Mouse (Mus musculus): ENCODE measurements around the gene Lrba.

Lrba gene

DNA sequence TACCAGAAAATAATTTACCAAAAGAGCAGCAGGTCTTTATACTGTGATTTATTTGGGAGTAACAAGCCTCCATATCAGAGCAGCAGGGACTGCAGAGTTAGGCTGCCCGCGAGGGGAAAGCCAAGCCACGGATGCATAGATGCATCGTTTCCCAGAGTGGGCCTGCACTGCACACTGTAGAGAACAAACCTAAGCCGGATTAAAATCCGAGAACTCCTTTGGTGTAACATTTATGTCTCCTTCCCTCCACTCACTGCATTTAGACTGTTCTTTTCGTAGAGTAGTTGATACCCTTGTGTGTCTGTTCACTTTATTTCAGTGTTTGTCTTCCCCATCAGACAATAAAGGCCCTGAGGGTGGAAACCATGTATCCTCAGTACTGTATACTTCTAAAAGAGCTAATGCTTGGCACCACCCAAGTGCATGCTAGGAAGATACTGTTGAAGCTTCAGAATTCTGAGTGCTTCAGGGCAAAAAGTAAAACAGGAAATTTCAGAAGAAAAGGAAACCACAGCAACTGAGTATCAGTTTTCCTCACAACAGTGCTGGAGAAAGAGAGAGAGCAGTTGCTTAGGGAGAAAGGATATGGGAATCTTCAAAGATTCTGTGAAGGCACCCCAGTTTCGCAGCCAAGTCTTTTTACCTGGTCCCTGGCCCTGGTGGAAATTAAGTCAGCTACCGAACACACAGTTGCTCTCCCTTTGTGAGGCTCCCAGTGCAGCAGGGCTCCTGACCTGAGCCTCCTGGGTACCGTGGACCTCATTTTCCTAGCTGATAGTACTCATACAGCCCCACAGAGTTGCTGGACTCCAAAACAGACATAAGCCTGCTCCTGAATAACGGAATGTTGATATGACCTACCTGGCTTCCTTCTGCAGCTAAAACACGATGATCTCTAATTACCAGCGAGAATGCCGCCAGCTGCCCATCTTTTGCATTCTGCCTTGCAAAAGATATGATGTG lies 530.4 kb downstream of the Lrba start:
- no peak for DNase-seq (ENCODE audit: low spot score in 2 of 2)

DNA sequence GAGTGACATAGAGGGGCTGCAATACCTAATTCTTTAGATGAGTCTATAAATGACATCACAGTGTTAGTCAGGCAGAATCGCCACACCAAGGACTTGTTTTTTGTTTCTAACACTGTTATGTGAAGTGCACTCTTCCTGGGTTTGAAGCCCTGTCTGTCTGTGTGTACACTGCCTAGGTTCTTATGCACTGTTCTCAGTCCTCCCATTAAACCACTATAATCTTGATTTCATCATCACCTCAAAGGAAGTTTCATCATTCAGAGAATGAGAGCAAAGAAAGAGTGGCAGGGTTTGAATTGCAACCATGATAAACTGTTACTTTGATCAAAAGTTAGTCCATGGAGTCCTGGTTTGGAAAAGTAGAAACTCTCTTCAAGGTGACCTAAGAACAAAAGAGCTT lies 532.1 kb downstream of the Lrba start:
- DNase-seq (ENCODE audit: low spot score in 2 of 2) = no peak

DNA sequence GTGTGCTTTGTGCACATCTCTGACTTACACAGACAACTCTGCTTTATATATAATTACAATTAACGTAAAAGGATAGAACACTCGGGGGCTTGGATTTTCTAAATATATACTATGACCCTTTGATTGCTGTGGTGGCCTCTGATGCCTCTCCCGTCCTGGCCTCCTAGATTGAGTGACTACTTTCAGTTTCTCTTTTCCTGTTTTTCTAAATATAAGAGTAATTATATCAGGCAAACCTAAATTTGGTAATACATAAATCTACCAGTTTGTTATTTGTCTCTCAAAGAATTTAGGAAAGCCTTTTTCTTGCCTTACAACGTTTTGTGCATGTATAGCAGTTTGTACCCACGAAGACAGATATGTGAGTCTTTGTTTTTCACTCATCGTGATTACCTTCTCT lies 534.2 kb downstream of the Lrba start:
- no peak for DNase-seq (ENCODE audit: low spot score in 2 of 2)

DNA sequence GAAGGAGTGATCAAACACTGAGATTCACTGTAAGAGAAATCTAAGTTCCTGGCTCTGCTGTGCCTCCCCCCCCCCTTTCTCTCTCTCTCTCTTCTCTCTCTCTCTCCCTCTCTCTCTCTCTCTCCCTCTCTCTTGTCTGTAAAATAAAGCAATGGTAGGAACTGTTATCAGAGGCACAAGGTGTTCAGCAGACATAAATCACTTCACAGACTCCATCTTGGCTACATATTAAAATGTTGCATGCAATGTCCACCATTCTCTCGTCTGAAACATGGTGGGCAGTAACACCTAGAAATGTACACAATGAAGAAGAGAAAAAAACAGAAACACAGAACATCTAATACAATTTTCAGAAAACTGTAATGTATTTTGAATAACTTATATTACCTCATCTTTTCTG lies 534.9 kb downstream of the Lrba start:
- DNase-seq (ENCODE audit: low spot score in 2 of 2) = no peak

DNA sequence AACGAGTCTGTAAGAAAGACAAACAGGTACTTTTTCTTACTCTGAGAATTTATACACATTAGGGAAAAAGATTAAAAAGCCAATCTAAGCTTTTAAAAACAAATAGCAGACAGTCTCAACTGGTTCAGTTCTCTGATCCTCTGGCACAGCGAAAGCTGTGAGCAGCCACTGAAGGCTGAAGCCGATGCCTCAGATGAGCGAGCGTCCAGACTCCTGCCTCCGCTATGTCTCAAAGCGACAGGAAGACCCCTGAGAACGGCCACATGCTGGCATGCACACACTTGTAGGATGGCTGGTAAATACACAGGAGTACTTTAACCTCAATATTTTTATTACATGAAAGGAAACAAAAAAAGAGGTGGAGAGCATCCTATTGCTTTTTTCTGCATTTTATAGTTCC lies 535.4 kb downstream of the Lrba start:
- no peak for DNase-seq (ENCODE audit: low spot score in 2 of 2)

DNA sequence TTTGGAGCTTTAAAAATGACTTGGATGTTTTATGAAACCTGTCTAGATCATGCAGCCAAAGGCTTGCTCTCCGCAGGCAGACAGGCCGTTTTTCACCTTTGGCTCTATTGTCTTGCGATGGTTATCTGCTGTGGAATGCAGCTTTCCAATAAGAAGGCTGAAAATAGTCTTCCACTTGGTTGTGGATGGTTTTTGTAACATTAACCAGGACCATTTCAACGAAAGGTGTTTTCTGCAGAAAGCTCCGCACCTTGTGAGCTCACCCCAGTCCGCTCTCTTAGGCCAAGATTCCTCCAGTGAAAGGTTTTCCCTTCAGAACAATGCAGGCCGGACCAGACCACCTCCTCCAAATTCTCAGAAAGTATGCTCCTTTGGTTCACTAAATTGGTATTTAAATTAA lies 536.0 kb downstream of the Lrba start:
- DNase-seq (ENCODE audit: low spot score in 2 of 2) = no peak

DNA sequence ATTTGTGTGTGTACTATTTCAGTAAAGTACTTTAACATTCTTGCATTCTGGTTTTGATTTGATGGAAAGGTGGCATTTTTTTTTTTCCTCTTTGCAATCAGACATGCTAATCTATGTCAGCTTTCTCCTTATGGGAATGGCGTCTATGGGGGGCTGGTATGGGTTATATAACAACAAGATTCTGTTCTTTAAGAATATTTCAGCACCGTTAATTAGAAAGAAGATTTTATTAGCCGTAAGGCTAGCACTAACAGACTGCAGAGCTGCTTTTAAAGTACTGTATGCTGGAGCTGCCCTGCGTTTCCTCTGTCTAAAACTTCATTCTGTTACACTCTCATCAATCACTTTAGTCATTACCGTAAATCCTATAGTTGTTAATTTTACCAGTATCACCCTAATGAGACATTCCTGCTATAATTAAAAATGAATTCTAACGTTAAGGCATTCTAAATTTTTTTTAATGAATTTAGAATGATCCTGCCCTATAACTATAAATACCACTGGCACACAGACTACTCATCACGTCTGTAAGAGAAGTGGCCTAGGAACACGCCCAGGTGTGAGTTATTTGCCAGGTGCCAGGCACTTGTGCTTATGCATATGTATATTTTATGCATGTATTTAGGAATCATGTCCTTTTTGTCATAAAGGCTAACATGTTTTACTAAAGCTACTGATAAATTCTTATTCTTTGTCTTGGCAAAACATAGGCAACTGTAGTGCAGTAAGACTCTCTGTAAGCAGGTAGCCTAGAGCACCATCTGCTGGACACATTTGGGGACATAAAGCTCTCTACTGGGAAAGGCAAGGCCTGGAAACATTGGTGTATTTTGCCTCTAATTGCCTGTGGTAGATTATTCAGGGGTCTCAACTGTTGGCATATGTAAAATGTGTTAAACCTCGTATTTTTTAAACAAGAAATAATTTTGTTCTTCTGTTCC lies 536.9 kb downstream of the Lrba start:
- DNase-seq (ENCODE audit: low spot score in 2 of 2) = peak; percentile 38 to 39

DNA sequence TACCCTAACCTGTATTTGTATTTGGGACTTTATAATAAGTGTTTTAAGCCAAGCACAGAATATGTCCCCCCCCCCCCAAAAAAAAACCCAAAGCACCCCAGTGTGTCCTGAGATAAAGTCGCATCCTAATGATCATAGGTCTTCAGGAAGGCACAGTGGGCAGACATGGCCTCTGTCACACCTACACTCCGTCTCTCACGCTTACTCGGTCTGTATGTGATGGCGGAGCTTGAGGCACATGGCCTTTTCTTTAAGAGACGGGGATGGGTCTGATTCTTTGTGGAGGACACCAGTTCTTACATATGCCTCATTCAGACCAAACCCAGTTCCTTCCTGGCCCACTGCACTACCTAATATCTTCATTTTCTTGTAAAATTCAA lies 537.5 kb downstream of the Lrba start:
- no peak for DNase-seq (ENCODE audit: low spot score in 2 of 2)

DNA sequence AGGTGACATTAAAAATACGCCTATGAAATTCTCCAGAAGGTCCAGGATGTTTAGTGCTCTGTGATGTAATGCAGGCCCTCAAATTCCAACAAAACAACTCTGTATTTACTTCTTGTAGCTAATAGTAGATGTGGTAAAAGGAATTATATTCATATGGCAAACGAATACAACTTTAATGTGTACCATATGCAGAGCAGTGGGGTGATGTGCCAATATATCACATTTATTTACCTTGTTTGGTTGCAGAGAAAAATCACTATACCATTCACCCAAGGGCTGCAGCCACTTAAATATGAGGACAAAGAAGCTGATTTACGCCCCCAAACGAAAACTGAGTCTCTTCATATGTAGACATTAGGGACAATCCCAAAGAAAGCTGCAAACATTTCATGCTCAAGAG lies 538.0 kb downstream of the Lrba start:
- no peak for DNase-seq (ENCODE audit: low spot score in 2 of 2)

DNA sequence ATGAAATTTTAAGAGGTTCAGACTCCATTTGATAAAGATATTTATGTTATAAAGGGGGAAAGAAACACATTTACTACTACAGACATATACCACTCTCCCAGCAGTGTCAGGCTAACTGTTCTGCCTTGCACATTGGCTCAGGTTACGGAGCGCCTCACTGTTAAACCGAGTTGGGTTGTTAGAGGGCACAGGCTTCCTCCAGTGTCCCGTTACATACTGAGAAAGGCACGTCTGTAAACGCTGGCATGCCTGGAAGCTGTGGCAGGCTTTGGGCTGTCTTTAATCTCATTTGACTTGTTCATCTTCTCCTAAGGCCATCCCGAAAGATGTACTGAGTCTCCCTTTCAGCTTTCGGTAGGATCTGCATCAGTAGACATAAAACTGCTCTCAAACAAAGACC lies 544.1 kb downstream of the Lrba start:
- no peak for DNase-seq (ENCODE audit: low spot score in 2 of 2)

DNA sequence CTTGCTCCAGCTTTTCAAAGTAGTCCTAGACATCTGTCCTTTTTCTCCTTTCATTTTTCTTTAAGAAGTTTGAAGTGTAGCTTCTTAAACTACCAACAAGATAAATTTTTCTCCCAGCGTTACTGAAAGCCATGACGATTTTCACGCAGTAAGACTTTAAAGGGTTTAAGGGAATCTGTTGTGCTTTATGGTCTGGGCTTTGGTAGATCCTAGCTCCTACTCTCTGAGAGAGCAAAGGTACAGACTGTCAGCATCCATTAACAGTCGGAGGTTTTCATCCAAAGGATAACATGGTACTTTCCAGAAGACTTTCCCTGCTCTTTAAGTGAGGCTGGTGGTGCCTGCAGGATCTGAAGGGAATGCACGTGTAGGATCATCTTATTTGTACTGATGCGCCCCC lies 544.5 kb downstream of the Lrba start:
- DNase-seq (ENCODE audit: low spot score in 2 of 2) = no peak

DNA sequence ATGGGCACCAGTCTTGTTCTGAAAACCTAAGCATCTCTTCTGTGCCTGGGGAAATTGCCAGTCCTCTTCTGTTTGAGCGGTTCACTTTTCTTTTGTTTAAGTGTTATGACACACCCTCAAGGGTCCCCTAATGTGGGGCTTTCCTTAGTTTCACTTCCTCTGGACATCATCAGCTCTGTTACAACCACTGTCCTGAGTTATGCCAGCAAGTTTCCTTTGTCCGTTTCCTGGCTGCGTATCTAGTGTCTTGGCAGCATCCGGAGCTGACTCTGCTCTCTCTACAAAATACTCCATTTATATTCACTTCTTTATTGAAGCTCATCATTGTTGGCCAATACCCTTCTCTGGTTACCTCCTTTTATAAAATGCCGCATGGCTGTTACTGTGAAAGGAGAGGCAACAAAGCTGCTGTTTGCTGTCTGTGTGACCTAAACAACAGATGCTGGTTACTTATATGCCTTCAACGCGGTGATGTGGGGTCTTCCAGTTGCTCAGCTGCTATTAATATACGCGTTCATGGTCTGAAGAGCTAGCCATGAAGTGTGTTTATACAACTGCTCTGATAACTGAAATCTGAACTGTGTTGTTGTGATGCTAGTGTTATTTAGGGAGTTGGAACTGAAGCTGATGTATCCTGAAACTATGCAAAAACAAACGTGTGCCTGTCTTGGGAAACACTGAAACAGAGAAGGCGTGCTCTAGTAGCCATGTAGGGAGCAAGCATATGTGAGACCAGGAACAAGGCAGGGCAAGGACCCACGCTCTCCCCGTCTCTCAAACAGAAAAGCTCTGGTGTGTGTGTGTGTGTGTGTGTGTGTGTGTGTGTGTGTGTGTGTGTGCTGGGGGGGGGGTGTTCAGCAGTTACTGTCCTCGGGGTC lies 550.3 kb downstream of the Lrba start:
- DNase-seq (ENCODE audit: low spot score in 2 of 2) = no peak

DNA sequence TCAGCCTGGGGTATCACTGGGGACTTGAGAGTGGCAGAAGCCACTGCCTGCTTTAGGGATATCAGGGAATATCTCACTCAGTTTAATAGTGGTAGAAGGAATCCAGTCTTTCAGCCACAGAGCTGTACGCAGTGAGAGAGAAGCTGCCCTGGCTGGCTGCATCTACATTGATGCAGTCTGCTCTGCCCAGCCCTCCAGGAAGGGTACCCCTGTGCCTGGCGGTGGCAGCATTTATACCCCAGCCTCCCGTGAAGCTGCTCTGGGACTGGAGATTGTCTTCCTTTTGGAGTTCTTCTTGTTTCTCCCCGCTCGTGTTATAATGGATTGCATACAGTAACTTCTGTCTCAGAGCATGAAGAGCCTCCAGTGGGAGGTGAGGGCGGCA lies 551.0 kb downstream of the Lrba start:
- no peak for DNase-seq (ENCODE audit: low spot score in 2 of 2)

DNA sequence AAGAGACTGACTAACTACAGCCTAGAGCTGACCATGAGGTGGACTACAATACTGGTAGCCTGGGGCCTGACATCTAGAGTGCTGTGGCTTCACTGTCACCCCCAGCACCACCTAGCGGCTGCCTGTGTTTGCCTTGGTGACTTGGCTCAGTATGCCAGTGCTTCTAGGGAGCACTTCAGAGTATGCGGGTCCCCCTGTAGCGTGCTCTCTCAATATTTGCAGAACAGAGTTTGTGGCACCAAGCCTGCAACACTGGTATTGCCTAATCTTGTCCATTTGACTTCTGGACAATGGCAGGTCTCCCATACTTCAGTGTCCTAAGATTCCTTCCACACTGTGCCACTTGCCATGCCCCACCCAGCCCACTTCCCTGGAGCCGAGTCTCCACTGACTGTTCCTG lies 555.2 kb downstream of the Lrba start:
- no peak for DNase-seq (ENCODE audit: low spot score in 2 of 2)

DNA sequence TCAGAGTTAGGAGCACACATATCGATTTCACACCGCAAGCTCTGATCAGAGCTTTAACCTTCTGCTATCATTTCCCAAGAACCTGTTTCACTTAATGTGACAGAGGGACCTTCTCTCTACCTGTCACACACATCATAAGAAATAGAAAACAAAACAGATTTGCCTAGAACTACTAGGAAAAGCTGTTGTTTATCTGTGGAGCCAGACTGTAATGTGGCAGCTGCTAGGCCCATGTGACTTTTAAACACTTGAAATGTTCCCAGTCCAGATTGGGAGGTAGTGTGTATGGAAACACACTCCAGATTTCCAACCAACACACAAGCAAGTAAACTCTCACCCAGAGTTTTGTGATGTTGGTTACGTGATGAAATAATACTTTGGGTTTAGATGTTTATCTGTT lies 559.6 kb downstream of the Lrba start:
- DNase-seq (ENCODE audit: low spot score in 2 of 2) = no peak

DNA sequence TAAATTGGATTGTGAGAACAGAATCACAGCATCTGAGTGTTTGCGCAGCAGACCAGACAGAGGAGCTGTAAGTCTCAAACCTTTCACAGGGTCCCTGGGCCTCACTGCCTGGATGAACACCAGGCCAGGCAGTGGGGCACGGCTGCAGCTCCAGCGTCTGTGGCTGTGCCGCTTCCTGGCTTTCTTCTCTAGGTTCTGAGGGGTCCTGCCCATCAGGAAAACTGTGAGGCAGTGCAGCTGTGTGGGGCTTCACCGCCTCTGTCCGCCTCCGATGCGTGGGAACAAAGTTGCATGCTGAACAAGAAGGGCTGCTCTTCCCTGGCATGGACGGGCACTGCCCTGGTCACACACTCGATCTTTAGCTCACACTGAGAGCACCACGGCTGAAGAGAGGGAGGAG lies 560.5 kb downstream of the Lrba start:
- no peak for DNase-seq (ENCODE audit: low spot score in 2 of 2)

DNA sequence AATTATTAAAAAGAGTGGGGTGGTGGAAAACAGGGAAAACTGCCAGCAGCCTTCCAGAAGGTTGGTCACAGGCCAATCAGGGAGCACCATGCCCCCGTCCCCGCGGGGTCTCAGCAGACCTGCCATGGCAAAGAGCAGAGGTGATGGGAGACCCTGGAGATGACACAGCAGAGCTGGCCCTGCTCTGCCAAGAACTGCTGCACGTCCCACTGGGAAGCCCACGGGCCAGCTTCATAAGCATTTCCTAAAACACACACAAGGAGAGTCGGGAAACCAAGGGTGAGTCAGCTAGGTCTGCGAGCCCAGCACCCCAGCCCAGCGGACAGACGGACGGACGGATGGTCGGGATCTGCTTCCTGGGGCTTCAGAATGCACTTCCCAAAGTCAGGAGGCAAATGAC lies 561.8 kb downstream of the Lrba start:
- no peak for DNase-seq (ENCODE audit: low spot score in 2 of 2)

DNA sequence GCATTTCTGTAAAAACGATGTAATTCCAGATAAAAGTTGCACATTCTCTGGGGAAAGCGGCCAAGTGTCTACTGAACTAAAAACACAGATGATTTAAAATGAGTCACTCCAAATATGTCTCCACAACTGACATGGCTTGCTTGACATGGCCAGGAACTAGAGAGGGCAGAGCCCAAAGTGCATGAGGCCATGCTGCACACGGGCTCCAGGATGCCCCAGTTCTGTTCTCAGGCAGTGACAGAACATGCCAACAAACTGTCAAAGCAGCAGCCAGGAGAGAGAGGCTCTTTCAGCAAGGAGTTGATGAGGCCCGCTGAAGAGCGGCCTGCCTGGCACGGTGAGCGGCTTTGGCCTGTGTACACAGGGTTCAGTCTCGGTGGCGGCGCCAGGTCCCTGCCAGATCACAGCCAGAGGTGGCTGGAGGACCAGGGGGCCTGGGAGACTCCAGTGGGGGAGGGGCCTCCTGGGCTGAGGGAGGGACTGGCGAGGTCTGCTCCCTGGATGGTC lies 562.4 kb downstream of the Lrba start:
- peak in 1 of 2 experiments; percentile 51 for DNase-seq (ENCODE audit: low spot score in 2 of 2)

DNA sequence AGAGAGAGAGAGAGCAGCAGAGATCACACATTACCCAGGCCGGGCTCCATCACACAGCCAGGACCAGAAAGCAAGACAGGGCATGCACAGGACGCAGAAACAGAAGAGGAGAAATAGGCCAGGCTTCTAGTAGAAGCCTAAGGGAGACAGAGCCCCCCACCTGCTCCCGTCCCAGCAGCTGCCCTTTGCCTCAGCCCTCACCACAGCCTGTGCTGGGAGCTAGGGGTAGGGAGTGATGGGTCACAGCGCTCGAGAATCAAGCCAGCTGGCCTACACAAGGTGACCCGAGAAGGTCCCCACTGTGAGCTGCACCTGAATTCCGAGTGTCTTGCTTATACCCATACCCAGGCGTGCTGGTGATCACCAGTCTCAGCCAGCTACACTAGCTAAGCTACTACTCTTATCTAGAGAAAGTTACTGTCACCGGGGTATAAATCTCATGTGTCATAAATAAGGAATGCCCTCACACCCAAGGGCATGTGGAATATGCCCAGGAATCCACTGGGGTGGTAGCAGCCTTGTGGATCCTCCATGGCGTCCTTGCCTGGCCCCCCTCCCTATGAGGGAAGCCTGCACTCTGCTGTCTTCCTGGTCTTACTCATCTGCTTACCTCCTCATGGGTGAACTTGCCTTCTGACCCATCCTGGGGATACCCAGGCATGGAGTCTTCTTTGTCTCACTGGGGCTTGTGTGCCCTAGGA lies 563.1 kb downstream of the Lrba start:
- no peak for DNase-seq (ENCODE audit: low spot score in 2 of 2)

DNA sequence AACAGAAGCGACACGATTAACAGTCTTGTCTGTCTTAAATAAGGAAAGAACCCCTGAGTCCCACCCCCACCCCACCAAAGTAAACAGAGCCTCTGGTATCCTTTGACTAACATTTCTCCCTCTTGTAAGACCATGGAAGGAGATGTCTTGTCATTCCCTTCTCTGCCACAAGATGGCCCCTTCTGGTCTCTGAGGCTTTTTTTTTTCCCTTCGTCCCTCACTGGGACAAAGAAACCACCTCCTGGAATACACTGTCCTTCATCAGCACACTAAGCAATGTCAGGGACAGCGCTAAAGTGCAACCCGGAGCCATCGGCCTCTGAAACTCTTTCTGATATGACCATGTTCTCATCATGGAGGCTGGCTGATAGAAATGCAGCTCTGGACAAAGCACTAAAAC lies 564.2 kb downstream of the Lrba start:
- DNase-seq (ENCODE audit: low spot score in 2 of 2) = peak; percentile 45

DNA sequence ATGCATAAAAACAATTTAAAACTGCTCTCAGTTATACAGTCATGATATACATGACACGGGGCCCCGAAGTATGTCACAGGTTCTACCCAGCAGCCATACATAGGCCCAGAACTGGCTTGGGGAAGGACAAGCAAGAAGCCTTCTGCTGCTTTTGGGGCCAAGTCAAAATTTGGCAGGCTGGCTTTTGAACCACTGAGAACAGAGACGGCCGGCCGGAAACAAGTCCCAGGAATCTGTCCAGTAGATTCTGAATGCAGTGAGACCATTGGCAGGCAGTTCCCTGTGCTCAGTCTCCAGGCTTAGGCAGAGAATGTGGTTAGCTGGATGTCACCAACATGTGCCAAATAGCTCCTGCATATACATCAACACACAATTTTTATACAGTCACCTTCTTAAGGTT lies 565.3 kb downstream of the Lrba start:
- DNase-seq (ENCODE audit: low spot score in 2 of 2) = no peak
